Mouse (Mus musculus) myocyte (in vitro differentiated cells): ENCODE results near the gene Hoxb2.

Experiments
- CEBPB ChIP-seq: IDR thresholded peaks from 2 replicates; pipeline ENCODE4 v1.6.1; 2011; ENCODE audit warnings: mild to moderate bottlenecking, moderate library complexity; ENCODE audit not compliant: poor library complexity, insufficient read depth, severe bottlenecking
- E2F4 ChIP-seq: IDR thresholded peaks from one replicate; pipeline ENCODE4 v1.6.1; 2011; ENCODE audit warnings: mild to moderate bottlenecking, control low read depth, moderate library complexity; ENCODE audit not compliant: insufficient read depth
- MAX ChIP-seq: IDR thresholded peaks from one replicate; pipeline ENCODE4 v1.6.1; 2011; ENCODE audit warnings: low read depth, mild to moderate bottlenecking, control low read depth
- MYOD1 ChIP-seq, 3 experiments: IDR thresholded peaks; one replicate each; pipeline ENCODE4 v1.6.1; 2011; ENCODE audit warnings: control low read depth in 2 of 3, low read depth in 2 of 3, mild to moderate bottlenecking in 2 of 3, moderate library complexity in 1 of 3; ENCODE audit not compliant: insufficient read length in 2 of 3, control insufficient read depth in 1 of 3
- MYOG ChIP-seq, 3 experiments: IDR thresholded peaks; one replicate each; pipeline ENCODE4 v1.6.1; 2011; ENCODE audit warnings: control low read depth in 2 of 3, low read depth in 2 of 3, mild to moderate bottlenecking in 2 of 3; ENCODE audit not compliant: insufficient read length in 2 of 3, control insufficient read depth in 1 of 3, insufficient read depth in 1 of 3
- POLR2A ChIP-seq: IDR thresholded peaks from one replicate; pipeline ENCODE4 v1.6.1; 2011; ENCODE audit warnings: low read depth, mild to moderate bottlenecking, control low read depth, moderate library complexity; ENCODE audit not compliant: insufficient read length
- POLR2AphosphoS2 ChIP-seq: IDR thresholded peaks from one replicate; pipeline ENCODE4 v1.6.1; 2011; ENCODE audit warnings: low read depth, control low read depth; ENCODE audit not compliant: insufficient read length
- REST ChIP-seq: IDR thresholded peaks from one replicate; pipeline ENCODE4 v1.6.1; 2011; ENCODE audit warnings: mild to moderate bottlenecking, control low read depth, moderate library complexity; ENCODE audit not compliant: insufficient read depth, insufficient read length
- SRF ChIP-seq: IDR thresholded peaks from one replicate; pipeline ENCODE4 v1.6.1; 2011; ENCODE audit warnings: low read depth; ENCODE audit not compliant: control insufficient read depth, insufficient read length
- TCF12 ChIP-seq: IDR thresholded peaks from one replicate; pipeline ENCODE4 v1.6.1; 2011; ENCODE audit warnings: mild to moderate bottlenecking, control low read depth; ENCODE audit not compliant: poor library complexity, insufficient read depth, severe bottlenecking
- TCF3 ChIP-seq: IDR thresholded peaks from one replicate; pipeline ENCODE4 v1.6.1; 2011; ENCODE audit warnings: low read depth, control low read depth; ENCODE audit not compliant: insufficient read length
- USF1 ChIP-seq: IDR thresholded peaks from one replicate; pipeline ENCODE4 v1.6.1; 2011; ENCODE audit warnings: low read depth, mild to moderate bottlenecking, control low read depth, moderate library complexity

DNA sequence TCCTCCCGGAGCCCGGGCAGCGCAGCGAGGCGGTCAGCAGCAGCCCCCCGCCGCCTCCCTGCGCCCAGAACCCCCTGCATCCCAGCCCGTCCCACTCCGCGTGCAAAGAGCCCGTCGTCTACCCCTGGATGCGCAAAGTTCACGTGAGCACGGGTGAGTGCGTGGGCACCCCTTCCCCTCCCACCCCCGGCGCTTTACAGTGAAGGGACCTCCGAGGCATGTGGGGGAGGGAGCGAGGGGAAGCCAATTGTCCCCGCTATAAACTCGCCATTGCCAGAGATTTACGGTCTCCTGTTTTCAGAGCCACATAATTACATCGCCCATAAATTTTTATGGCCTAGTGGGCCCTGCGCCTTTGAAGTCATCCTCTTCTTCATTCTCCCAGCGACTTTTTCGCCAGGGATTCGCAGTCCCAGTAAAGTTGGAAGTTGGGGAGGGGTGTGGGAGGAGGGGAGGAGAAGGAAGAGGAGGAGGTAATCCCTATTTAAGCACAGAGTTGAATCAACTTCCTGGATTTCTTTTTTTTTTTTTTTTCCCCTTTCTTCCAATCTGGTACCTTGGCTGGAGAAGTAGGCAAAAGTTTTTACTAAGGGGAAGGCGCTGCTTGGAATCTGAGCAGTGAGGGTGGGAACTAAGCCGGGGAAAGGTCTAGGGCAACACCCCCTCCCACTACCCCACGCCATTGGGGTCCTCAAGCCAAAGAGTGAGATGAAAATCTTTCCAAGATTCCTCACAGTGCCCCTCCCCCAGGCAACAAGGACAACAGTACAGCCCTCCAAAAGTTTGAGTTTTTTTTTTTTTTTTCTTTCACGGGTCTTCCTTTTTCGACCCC, 31.0 kb upstream of the Hoxb2 start:
- TF ChIP-seq E2F4 (no peak), TCF12 (no peak), POLR2A (no peak), CEBPB (no peak), USF1 (no peak), MAX (no peak), POLR2AphosphoS2 (no peak), MYOG (IDR thresholded peaks at IDR 0.05; ENCODE audit: control insufficient read depth in 1 of 3, insufficient read depth in 1 of 3, insufficient read length in 2 of 3, low read depth in 2 of 3) (no peak), MYOD1 (IDR thresholded peaks at IDR 0.05; ENCODE audit: control insufficient read depth in 1 of 3, insufficient read length in 2 of 3, low read depth in 2 of 3) (no peak), SRF (no peak), REST (no peak), TCF3 (no peak)
